Mouse (Mus musculus) megakaryocyte progenitor cell, adult 5-6 weeks (primary cell): ENCODE data around the gene Rpusd3. TPM values are rescaled to one million over a fixed set of nuclear protein-coding genes. Genes with fewer than 3 reads are reported as not detected.

Experiments used
- ATAC-seq: replicated peaks from 2 replicates; pipeline ENCODE4 v1.8.0; 2016; ENCODE audit warnings: mild to moderate bottlenecking, moderate TSS enrichment, inconsistent platforms; ENCODE audit not compliant: poor library complexity
- total RNA-seq, 2 experiments: library from RNA; stranded (forward) in 1 of 2; stranded (reverse) in 1 of 2; fragments of 157-497, 149-512 nt in 1 of 2; fragments of 200-1000 nt in 1 of 2; gene quantifications; 2 replicates each; pipeline versions ENCODE4 v1.2.3 to v1.2.4; 2015 to 2017

Rpusd3 gene
- 3.5 and 5.7 TPM in 2 replicates for total RNA-seq (2015)
- 9.2 and 11.8 TPM in 2 replicates for total RNA-seq (2017)

DNA sequence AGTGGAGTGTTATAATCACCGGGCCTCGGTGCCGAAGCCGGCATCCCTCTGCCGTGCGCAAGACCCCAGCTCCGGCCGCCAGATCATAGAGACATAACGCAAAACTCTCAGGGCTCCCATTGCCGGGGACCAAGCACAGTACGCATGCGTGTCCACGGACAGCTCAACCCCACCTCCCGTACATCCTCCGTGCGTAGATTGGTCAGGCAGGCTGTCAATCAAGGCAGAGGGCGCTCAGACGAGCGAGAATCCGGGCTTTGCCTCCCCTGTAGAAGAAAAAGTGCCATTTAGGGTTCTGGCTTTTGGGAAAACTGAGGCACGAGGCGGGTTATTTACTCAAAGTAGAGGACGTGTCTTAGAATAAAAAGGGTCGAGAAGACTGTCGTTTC, at the start of gene Rpusd3:
TSS of gene Rpusd3 (minus strand) at position 142 of the 389 bp plus-strand sequence.
- peak; percentile 95 for ATAC-seq

GRCm38 (mm10) chr6:113468512-113468911, 49.4 kb upstream of the Rpusd3 start:
- ATAC-seq = peak; percentile 41

DNA sequence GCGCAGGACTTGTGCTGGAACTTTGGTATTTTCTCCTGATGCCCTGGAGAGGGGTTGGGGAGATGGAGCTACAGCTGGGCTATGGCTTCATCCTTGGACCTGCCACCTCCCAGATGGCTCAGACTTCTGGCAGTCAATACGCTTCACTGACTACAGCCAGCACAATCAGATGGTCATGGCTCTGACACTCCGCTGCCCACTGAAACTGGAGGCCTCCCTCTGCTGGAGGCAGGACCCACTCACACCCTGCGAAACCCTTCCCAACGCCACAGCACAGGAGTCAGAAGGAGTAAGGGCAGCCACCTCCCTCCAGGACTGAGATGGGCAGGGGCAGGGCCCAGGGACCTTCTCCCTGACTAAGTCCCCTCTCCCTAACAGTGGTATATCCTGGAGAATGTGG, 46.5 kb upstream of the Rpusd3 start:
- ATAC-seq = no peak

- ATAC-seq = no peak
These were observed 44.9 kb upstream of the Rpusd3 start for GRCm38 (mm10) chr6:113464040-113464439.

GRCm38 (mm10) chr6:113458635-113459034, 39.5 kb upstream of the Rpusd3 start:
- no peak; the same call in 1 of the 2 replicates for ATAC-seq

DNA sequence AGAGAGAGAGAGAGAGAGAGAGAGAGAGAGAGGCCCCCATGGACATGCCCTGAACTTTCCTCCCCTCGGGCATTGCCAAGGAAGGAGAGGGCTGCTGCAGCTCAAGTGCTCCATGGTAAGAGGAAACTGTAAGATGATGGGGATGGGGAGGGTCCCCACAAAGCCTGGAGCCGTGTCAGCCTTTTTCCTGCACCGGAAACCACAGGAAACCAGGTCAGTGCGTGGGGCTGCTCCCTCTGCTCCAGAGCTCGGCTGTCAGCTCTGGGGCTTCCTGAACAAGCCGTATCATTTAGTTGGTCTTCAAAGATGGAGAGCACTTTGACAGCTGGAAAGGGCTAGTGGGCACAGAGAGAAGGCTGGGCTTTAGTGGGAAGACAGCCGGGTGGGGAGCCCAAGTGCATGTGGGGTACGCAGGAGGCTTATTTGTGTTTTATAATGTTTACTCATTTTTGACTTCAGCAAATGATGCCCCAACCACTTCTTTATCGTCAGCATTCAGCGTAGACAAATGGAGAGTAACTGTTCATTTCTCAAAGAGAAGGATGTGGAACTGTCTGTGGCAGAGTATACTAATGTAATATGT, 38.9 kb upstream of the Rpusd3 start, which contains the start of gene Il17re:
TSS of gene Il17re (plus strand) at position 533 of the 583 bp plus-strand sequence.
- peak; percentile 56 for ATAC-seq

DNA sequence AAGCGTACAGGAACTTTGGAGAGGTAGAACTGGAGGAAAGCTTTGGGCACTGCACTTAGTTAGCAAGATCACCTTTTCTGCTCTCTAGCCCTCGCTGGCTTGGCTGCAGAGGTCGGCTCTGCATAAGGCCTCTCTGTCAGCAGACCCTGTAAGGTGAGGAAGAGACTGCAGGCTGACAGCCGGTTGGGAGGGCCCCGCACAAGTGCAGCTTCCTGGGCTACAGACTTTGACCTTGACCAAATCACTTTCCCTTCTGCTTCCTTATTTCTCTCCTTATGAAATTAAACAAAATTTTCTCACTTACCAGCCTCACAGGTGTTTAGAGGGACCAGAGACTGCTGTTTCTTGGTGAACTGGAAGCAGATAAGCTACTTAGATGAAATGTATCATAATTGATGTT, 35.9 kb upstream of the Rpusd3 start:
- peak; percentile 47 for ATAC-seq

DNA sequence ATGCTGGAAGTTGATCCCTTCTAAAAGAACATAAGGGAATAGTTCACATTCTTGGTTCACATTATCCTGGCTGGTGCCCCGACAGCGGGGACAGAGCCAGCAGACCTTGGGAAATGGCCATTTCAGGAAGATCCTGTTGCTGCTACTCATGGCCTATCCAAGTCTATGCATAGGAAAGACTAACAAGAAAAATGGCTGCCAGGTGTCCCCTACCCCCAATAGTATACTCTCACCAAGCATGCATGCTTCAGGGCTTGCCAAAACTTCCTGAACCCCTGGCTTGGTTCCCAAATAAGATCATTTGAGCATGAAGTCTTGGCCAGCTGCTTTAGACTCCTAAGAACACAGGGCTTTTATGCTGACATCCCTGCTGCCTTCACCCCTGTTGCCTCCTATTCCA, 32.7 kb upstream of the Rpusd3 start:
- ATAC-seq = no peak

- ATAC-seq = no peak
These were observed 28.5 kb upstream of the Rpusd3 start for GRCm38 (mm10) chr6:113447639-113448038.

DNA sequence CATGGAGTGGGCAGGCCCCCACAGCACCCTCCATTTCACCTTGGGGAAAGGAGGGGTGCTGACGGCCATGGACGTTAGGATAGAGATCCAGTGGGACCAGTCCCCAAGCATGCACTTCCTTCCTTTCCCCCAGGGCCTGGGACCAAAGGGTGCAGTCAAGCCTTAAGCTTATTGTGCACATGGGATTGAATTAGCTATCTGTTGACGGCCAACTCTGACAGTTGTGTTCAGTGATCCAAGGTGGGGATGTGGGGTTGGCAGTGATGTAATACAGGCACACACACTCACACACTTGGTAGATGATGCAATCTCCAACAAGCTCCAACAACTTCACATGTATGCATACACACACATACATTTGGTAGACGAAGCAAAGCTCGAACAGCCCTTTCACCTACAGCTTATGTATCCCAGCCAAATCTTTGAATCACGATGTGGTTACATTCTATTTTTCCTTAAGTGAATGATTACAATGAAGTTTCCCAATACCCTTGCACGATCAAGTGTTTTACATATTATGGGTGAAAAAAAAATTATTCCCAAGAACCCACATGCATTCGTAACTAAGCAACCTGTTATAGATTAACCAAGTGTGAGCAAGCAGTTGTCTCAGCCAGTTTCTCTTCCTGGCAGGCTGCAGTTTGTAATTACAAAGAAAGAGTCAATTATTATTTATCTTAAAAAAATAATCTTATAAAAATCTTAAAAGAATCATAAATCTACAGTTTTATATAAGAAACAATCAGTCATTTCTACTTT, 25.2 kb upstream of the Rpusd3 start:
- no peak for ATAC-seq

- peak; percentile 55 for ATAC-seq
These were observed 24.0 kb upstream of the Rpusd3 start for GRCm38 (mm10) chr6:113443091-113443490.

- peak; percentile 84 for ATAC-seq
These were observed 23.4 kb upstream of the Rpusd3 start, which contains the start of gene Jagn1 for GRCm38 (mm10) chr6:113442442-113443090. Gene Jagn1, plus strand, starts transcription at chr6:113442569.

DNA sequence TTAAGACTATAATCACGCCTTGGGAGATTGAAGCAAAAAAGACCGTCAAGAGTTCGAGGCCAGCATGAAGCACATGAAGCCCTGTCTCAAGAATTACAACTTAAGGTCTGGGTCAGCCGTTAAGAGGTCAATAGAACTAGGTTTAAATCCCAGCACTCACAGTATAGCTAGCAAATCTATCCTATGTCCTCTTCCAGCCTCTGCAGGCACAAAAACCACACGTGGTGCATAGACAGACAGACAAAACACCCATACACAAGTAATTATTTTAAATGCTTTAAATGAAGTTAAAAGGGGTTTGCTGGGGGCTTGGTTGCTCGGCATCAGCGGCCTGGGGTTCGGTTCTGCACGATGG, 22.9 kb upstream of the Rpusd3 start:
- ATAC-seq = no peak

GRCm38 (mm10) chr6:113441147-113441680, 22.1 kb upstream of the Rpusd3 start:
- peak; percentile 85 for ATAC-seq

GRCm38 (mm10) chr6:113440686-113441085, 21.5 kb upstream of the Rpusd3 start:
- no peak for ATAC-seq

- no peak for ATAC-seq
These were observed 19.7 kb upstream of the Rpusd3 start for GRCm38 (mm10) chr6:113438721-113439430.

GRCm38 (mm10) chr6:113437135-113437534, 18.0 kb upstream of the Rpusd3 start:
- no peak for ATAC-seq

- ATAC-seq = no peak
These were observed 16.6 kb upstream of the Rpusd3 start, which contains the start of gene Cidec for GRCm38 (mm10) chr6:113435664-113436205. Gene Cidec, minus strand, starts transcription at chr6:113435760.

DNA sequence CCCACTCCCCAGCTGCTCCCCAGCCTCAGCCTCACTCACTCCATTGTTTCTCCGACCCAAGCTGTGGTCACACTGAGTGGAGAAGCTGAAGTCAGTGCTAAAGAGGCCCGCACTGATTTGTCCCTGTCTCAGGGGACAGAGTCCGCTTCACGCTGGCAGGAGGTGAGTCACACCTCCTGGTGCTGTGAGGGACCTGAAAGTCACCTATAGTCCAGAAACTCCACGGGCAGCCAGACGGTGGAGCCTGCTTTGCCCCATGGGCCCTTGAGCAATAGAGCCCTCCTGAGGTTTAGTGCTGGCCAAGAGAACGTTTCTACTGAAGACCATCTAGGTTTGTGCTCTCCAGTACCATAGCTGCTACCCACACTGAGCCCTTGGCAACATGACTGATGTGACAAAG, 15.6 kb upstream of the Rpusd3 start:
- ATAC-seq = no peak

DNA sequence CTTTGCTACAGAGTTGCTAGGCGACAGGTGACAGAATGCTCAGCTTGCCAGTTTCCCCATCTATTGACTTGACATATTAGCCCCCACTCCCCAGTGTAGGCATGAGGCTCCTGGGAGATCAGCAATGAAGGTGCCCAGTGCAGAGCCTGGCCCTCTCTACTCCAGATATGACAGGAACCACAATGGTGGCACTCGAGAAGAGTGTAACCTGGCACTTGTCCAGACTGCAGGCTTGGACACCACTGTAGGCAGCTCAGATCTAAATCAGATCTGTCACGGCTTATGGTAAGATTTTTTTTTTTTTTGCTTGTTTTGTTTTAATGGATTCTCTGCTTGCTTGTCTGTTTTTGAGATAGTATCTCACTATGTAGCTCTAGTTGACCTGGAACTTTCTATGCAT, 14.5 kb upstream of the Rpusd3 start:
- 0 out of 2 replicates have a peak, but pooled peaks have one; percentile 14 for ATAC-seq

DNA sequence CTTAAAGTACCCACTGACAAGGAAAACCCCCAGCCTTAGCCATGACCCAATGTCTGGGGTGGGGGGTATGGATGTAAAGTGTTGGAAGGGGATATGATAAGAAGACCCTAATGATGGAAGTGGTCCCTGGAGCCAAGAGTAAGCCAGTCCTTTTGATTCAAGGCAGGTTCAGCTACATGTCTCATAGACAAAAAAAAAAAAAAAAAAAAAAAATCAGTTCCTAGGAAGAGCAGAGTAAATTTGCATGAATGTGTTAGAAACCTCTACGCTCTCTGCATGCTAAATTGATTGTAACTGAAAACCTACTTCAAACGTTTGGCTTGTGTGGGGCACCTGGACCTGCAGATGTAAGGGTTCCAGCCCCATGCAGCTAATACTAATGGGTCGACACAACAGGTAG, 12.7 kb upstream of the Rpusd3 start:
- ATAC-seq = no peak
